Mouse (Mus musculus): ENCODE results near the gene Map2k7. TPM values are rescaled to one million over a fixed set of nuclear protein-coding genes. Genes with fewer than 3 reads are reported as not detected.

Map2k7 gene
- total RNA-seq, 2 experiments from 2014 or later, result 86.2 to 96.6 TPM

- TF ChIP-seq CTCF (IDR thresholded peaks at IDR 0.05), result no peak
- Histone ChIP-seq H3K27ac (no peak overlapping the region), H3K4me3 (no peak overlapping the region)
- intact Hi-C loops (cut with DNase I), result no loop called here
- no peak for DNase-seq
Measured at GRCm38 (mm10) chr8:4230612-4231351, 7.8 kb upstream of the Map2k7 start.

GRCm38 (mm10) chr8:4237814-4238433 lies 616 bp upstream of the Map2k7 start:
- DNase-seq, result no peak
- Histone ChIP-seq H3K4me3 (peak overlapping the region; percentile 77), H3K27ac (peak overlapping the region; percentile 96)
- intact Hi-C loops (cut with DNase I), result loop anchor here (2.0 to 5.0 kb wide), 3 partner anchors 37 to 439 kb away; partner anchors contain the start of gene Timm44
- TF ChIP-seq CTCF (IDR thresholded peaks at IDR 0.05), result no peak

- intact Hi-C loops (cut with DNase I), result loop anchor here (2.0 to 5.0 kb wide), 3 partner anchors 35 to 438 kb away; partner anchors contain the start of gene Timm44
Measured at GRCm38 (mm10) chr8:4239193-4239890, 802 bp downstream of the Map2k7 start.

GRCm38 (mm10) chr8:4245061-4245460 lies 6.5 kb downstream of the Map2k7 start:
- TF ChIP-seq CTCF (IDR thresholded peaks at IDR 0.05), result no peak
- no peak overlapping the region for H3K27ac ChIP-seq
- no peak for DNase-seq
- intact Hi-C loops (cut with DNase I), result no loop called here
- no peak overlapping the region for H3K4me3 ChIP-seq

More at GRCm38 (mm10) chr8:4239193-4239890, 802 bp downstream of the Map2k7 start:
- Histone ChIP-seq H3K4me3 (peak overlapping the region; percentile 77), H3K27ac (peak overlapping the region; percentile 96)
- TF ChIP-seq CTCF (IDR thresholded peaks at IDR 0.05), result no peak
- no peak for DNase-seq

DNA sequence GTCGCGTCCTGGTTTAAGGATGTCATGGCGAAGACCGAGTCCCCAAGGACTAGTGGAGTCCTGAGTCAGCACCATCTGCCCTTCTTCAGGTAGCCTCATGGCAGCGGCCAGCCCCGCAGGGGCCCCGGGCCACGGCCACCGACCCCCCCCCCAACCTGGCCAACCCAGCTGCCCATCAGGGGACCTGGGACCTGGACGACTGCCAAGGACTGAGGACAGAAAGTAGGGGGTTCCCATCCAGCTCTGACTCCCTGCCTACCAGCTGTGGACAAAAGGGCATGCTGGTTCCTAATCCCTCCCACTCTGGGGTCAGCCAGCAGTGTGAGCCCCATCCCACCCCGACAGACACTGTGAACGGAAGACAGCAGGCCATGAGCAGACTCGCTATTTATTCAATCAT lies 7.2 kb downstream of the Map2k7 start:
- H3K27ac ChIP-seq, result no peak overlapping the region
- TF ChIP-seq CTCF (IDR thresholded peaks at IDR 0.05), result no peak
- DNase-seq, result no peak
- intact Hi-C loops (cut with DNase I), result no loop called here
- no peak overlapping the region for H3K4me3 ChIP-seq

DNA sequence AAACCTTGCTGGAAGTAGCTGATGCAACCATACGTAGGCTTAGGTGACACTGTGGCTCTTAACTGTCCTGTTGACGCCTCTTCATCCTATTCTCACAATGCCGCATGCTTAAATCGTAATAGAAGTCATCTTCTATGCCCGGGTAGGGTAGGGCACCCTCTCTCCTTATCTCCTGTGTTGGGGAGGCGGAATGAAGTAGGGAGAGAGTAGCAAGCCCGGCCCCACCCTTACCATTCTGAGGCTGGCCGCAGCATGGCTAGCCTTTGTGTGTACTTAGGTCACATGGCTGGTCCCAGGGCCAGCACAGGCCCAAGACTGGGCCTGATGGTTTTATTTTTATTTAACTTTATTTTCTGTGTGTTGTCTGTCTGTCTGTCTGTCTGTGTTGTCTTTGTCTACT lies 8.7 kb downstream of the Map2k7 start:
- DNase-seq, result no peak
- intact Hi-C loops (cut with DNase I), result no loop called here
- Histone ChIP-seq H3K4me3 (no peak overlapping the region), H3K27ac (no peak overlapping the region)
- no peak for TF ChIP-seq CTCF (IDR thresholded peaks at IDR 0.05)

DNA sequence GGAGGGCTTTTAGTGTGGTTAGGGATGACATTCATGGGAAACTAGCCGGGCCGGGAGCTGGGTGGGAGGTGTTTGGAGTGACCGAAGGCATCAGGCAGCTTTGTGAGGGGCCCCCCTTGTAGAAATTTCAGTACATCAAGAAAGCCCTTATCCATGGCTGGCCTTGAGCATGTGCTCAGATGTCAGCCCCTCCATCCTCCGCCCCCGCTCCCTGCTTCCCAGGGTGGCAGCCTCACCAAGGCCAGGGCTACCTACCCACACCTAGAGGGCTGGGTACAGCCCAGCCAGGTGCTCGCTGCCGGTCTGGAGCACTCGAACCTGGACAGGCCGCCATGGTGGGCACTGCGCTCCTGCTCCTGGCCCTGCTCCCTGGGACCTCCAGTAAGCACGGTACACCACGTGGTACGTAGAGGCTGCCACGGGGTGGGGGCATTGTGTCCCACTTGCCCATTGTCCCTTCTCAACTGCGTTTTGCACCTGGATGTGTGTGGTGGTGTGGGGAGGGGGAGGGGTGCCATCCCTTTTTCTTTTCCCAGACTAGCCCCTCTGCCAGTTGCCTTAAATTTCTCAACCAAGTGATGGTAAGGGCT lies 9.5 kb downstream of the Map2k7 start, which contains the start of gene Tgfbr3l:
Tgfbr3l (plus strand) TSS at position 264 of the 590 bp plus-strand sequence.
- intact Hi-C loops (cut with DNase I), result no loop called here
- no peak within 1 kb of the TSS for H3K4me3 ChIP-seq
- no peak for TF ChIP-seq CTCF (IDR thresholded peaks at IDR 0.05)

DNA sequence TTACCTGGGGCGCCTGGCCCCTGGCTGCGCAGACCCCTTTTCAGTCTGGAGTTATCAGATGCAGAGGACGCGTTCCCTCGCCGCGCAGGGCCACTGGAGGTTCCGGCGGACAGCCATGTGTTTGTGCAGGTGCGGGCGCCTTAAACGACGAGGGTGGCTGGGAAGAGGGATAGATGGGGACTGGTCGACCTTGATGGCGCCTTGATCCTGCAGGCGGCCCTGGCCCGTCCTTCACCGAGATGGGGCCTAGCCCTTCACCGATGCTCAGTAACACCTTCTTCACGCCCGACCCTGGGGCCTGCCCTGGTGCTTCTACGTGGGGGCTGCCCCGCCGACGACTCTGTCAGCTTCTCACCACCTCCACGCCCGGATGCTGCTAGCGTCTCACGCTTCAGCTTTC lies 10.7 kb downstream of the Map2k7 start:
- intact Hi-C loops (cut with DNase I), result no loop called here
- H3K27ac ChIP-seq, result no peak overlapping the region
- DNase-seq, result no peak
- no peak overlapping the region for H3K4me3 ChIP-seq
- TF ChIP-seq CTCF (IDR thresholded peaks at IDR 0.05), result no peak

More for the DNA sequence above, 9.5 kb downstream of the Map2k7 start, which contains the start of gene Tgfbr3l:
- no peak within 1 kb of the TSS for H3K27ac ChIP-seq
- DNase-seq, result no peak

DNA sequence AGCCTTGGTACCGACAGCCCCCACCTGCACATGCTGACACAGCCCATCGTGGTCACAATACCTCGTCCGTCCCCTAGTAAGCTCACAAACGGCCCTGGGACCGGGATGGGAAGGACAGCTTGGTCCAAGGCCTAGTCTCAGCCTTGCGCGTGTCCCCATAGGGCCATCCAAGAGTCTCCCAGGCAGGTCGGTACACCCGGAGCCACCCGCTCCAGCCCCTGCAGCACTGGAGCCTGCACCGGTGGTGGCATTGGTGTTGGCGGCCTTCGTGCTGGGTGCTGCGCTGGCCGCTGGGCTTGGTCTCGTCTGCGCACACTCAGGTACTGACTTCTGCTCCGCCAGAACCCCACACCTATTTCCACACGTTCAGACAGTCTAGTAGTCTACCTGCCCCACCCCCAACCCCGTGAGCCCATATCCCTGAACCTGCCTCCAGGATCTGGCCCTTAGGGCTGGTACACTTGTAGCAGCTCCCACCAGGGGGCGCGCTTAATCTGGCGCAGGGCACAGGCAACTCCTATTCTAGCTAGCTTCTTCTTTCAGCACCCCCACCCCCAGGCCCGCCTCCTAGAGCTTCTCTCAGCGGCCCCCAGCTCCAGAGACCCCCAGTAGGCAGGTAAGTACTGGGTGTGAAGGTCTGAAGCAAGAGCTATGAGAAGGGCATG lies 11.9 kb downstream of the Map2k7 start:
- intact Hi-C loops (cut with DNase I), result loop anchor here (2.0 to 5.0 kb wide), 3 partner anchors 72 to 362 kb away; partner anchors contain the start of gene Zfp958

GRCm38 (mm10) chr8:4252116-4252760 lies 13.7 kb downstream of the Map2k7 start:
- Histone ChIP-seq H3K4me3 (peak overlapping the region; percentile 78), H3K27ac (peak overlapping the region; percentile 95)
- no peak for DNase-seq
- no peak for TF ChIP-seq CTCF (IDR thresholded peaks at IDR 0.05)
- intact Hi-C loops (cut with DNase I), result loop anchor here (5.0 kb wide), 2 partner anchors 120 to 360 kb away; partner anchors contain the start of gene Zfp958

More for the DNA sequence above, 11.9 kb downstream of the Map2k7 start:
- no peak overlapping the region for H3K4me3 ChIP-seq
- peak; percentile 87 for TF ChIP-seq CTCF (IDR thresholded peaks at IDR 0.05)
- no peak overlapping the region for H3K27ac ChIP-seq
- peak; percentile 92 for DNase-seq
